Mouse (Mus musculus) kidney, postnatal 0 days (tissue): Measurements from ENCODE around the gene Ubap2. TPM values are rescaled to one million over a fixed set of nuclear protein-coding genes. Genes with fewer than 3 reads are reported as not detected.

Source experiments
- ATAC-seq: fragments of 200-750 bp; cut with Nextera tagmentation; replicated peaks from 2 replicates; pipeline ENCODE4 v1.8.0; 2017; ENCODE audit warnings: low read depth, moderate number of reproducible peaks, moderate TSS enrichment, moderate library complexity; ENCODE audit not compliant: low FRiP score
- DNase-seq: peaks from one replicate; pipeline ENCODE4 v3.0.0-alpha.2; 2016; ENCODE audit warnings: low spot score
- H3K27ac ChIP-seq: fragments of 300-500 bp; sonication (generic); 2 replicates; pipeline ENCODE4 v1.5.1; 2014; ENCODE audit warnings: mild to moderate bottlenecking
- H3K27me3 ChIP-seq: fragments of 300-500 bp; sonication (generic); 2 replicates; pipeline ENCODE4 v1.6.1; 2014; ENCODE audit warnings: low read length, mixed read lengths; ENCODE audit not compliant: insufficient read depth
- H3K36me3 ChIP-seq: fragments of 300-500 bp; sonication (generic); 2 replicates; pipeline ENCODE4 v1.6.1; 2014; ENCODE audit warnings: low read length, mixed read lengths; ENCODE audit not compliant: insufficient read depth
- H3K4me1 ChIP-seq: fragments of 300-500 bp; sonication (generic); replicated peaks from 2 replicates; pipeline ENCODE4 v1.6.1; 2014; ENCODE audit warnings: antibody characterized with exemption, low read length, mixed read lengths; ENCODE audit not compliant: insufficient read depth
- H3K4me2 ChIP-seq: fragments of 300-500 bp; sonication (generic); 2 replicates; pipeline ENCODE4 v1.6.1; 2014; ENCODE audit warnings: mild to moderate bottlenecking, low read length, moderate library complexity, mixed read lengths
- H3K4me3 ChIP-seq: fragments of 300-500 bp; sonication (generic); replicated peaks from 2 replicates; pipeline ENCODE4 v1.5.1; 2014; ENCODE audit warnings: low read depth, low read length
- H3K9ac ChIP-seq: fragments of 300-500 bp; sonication (generic); 2 replicates; pipeline ENCODE4 v1.6.1; 2014; ENCODE audit warnings: low read depth, low read length
- H3K9me3 ChIP-seq: fragments of 300-500 bp; sonication (generic); replicated peaks from 2 replicates; pipeline ENCODE4 v1.6.1; 2016; ENCODE audit warnings: low read length, inconsistent platforms, mixed read lengths
- CTCF ChIP-seq: IDR thresholded peaks from 2 replicates; pipeline ENCODE4 v1.5.1; 2016; ENCODE audit warnings: antibody characterized with exemption, low read depth, mild to moderate bottlenecking, moderate library complexity
- WGBS: fragments of 180-500 bp; shearing (Covaris S2); extraction: QIAGEN DNeasy Blood & Tissue Kit; methylation state at CpG from one replicate; pipeline ENCODE4 v1.1.7; 2014; 5-methylcytosine and 5-hydroxymethylcytosine counted together
- polyA plus RNA-seq: library from polyadenylated mRNA; unstranded; fragments of >200 nt; fragmentation: Nextera tagmentation; extraction: Ambion mirVana; gene quantifications from 2 replicates; pipeline ENCODE4 v1.2.1, GENCODE M21; 2015

Ubap2 gene
- polyA plus RNA-seq, 1 experiment from 2014 or later: 37.6 TPM

GRCm38 (mm10) chr4:41295507-41295906 is 20.6 kb upstream of the Ubap2 start:
- H3K9ac ChIP-seq: no peak overlapping the region
- no peak overlapping the region for H3K27ac ChIP-seq
- H3K36me3 ChIP-seq: peaks cover 88% of the 10 kb centered on the region
- H3K4me2 ChIP-seq: no peak overlapping the region
- no peaks in the 10 kb centered on the region for H3K4me1 ChIP-seq
- DNase-seq (no peak), ATAC-seq (no peak)
- H3K9me3 ChIP-seq: no peaks in the 10 kb centered on the region
- WGBS: 88% methylated on average over 11 of the region's 11 CpGs
- no peak overlapping the region for H3K4me3 ChIP-seq
- TF ChIP-seq CTCF: no peak
- H3K27me3 ChIP-seq: no peaks in the 10 kb centered on the region

DNA sequence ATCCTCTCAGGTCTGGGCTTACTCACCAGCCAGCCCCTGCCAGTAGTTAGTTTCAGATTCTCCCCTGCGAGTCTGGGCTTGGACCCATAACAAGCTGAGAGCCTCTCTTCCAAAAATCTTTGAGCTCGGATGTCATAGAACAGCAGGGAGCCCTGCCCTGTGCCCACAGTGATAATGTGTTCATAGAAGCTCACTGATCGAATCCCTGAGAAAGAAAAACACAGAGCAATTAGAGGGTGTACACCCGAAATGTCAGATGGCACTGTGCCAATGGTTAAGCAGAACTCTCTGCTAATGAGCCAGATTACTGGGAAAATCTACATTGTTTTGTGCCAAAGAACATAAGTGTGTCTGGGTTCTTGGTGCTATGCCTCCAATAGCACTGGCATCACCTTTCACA is 19.0 kb upstream of the Ubap2 start:
- H3K36me3 ChIP-seq: peaks cover 76% of the 10 kb centered on the region
- H3K4me3 ChIP-seq: no peak overlapping the region
- no peaks in the 10 kb centered on the region for H3K27me3 ChIP-seq
- no peak overlapping the region for H3K27ac ChIP-seq
- WGBS: 84% methylated on average over 4 of the region's 4 CpGs
- no peak overlapping the region for H3K4me2 ChIP-seq
- no peak overlapping the region for H3K9ac ChIP-seq
- TF ChIP-seq CTCF: no peak
- no peaks in the 10 kb centered on the region for H3K4me1 ChIP-seq
- ATAC-seq (no peak), DNase-seq (no peak)
- H3K9me3 ChIP-seq: no peaks in the 10 kb centered on the region

- Histone ChIP-seq H3K9ac (no peak overlapping the region), H3K4me1 (no peaks in the 10 kb centered on the region), H3K9me3 (no peaks in the 10 kb centered on the region), H3K36me3 (peaks cover 42% of the 10 kb centered on the region), H3K27me3 (no peaks in the 10 kb centered on the region), H3K27ac (no peak overlapping the region), H3K4me3 (no peak overlapping the region), H3K4me2 (no peak overlapping the region)
- ATAC-seq (no peak), DNase-seq (no peak)
- WGBS: 68% methylated on average over 7 of the region's 7 CpGs
- no peak for TF ChIP-seq CTCF
These were observed 14.9 kb upstream of the Ubap2 start for GRCm38 (mm10) chr4:41289802-41290201.

GRCm38 (mm10) chr4:41286420-41286819 is 11.5 kb upstream of the Ubap2 start:
- no peak overlapping the region for H3K4me3 ChIP-seq
- no peaks in the 10 kb centered on the region for H3K4me1 ChIP-seq
- ATAC-seq (no peak), DNase-seq (peak; percentile 84)
- peak; percentile 86 for TF ChIP-seq CTCF
- no peak overlapping the region for H3K4me2 ChIP-seq
- H3K27ac ChIP-seq: no peak overlapping the region
- no peaks in the 10 kb centered on the region for H3K9me3 ChIP-seq
- no peak overlapping the region for H3K9ac ChIP-seq
- H3K36me3 ChIP-seq: peaks cover 10% of the 10 kb centered on the region
- WGBS: 13% methylated on average over 3 of the region's 3 CpGs
- H3K27me3 ChIP-seq: no peaks in the 10 kb centered on the region

DNA sequence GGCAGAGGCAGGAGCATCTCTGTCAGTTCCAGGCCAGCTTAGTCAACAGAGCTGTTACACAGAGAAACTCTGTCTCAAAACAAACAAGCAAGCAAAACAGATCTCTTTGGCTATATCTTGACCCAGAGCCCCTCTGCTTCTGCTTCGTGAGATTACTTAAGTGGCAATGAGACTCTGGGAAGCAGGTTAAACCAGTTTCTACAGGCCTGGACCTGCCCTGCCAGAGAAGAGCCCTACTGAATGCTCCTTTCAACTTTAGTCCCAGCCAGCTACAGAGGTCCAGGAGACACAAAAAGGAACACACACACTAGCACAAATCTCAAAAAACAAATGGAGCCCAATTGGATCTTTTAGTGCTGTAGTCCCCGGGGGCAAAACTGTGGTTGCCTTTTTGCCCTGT is 9.1 kb upstream of the Ubap2 start:
- H3K9ac ChIP-seq: no peak overlapping the region
- H3K4me2 ChIP-seq: no peak overlapping the region
- WGBS: 68% methylated on average over 2 of the region's 2 CpGs
- no peak overlapping the region for H3K27ac ChIP-seq
- H3K9me3 ChIP-seq: no peaks in the 10 kb centered on the region
- DNase-seq (no peak), ATAC-seq (no peak)
- H3K36me3 ChIP-seq: no peaks in the 10 kb centered on the region
- no peaks in the 10 kb centered on the region for H3K27me3 ChIP-seq
- no peaks in the 10 kb centered on the region for H3K4me1 ChIP-seq
- H3K4me3 ChIP-seq: no peak overlapping the region
- TF ChIP-seq CTCF: no peak

DNA sequence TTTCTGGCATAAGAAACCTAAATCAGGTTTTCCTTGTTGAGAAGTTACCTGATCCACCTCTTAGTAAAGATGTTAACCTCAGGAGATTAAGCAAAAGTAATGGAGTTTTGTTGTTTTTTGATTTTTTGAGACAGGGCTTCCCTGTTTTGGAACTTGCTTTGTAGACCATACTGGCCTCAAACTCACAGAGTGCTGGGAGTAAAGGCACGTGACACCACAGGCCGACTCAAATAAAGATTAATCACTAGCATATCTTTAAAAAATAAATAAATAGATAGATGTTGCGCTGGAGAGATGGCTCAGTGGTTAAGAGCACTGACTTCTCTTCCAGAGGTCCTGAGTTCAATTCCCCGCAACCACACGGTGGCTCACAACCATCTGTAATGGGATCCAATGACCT is 983 bp upstream of the Ubap2 start:
- H3K9ac ChIP-seq: peak overlapping the region; percentile 83
- H3K4me2 ChIP-seq: peak overlapping the region; percentile 90
- H3K27me3 ChIP-seq: no peaks in the 10 kb centered on the region
- DNase-seq (no peak), ATAC-seq (no peak)
- H3K36me3 ChIP-seq: no peaks in the 10 kb centered on the region
- H3K27ac ChIP-seq: peak overlapping the region; percentile 91
- H3K4me3 ChIP-seq: peak overlapping the region; percentile 89
- WGBS: 76% methylated on average over 5 of the region's 5 CpGs
- H3K9me3 ChIP-seq: no peaks in the 10 kb centered on the region
- TF ChIP-seq CTCF: no peak
- peaks cover 20% of the 10 kb centered on the region for H3K4me1 ChIP-seq

DNA sequence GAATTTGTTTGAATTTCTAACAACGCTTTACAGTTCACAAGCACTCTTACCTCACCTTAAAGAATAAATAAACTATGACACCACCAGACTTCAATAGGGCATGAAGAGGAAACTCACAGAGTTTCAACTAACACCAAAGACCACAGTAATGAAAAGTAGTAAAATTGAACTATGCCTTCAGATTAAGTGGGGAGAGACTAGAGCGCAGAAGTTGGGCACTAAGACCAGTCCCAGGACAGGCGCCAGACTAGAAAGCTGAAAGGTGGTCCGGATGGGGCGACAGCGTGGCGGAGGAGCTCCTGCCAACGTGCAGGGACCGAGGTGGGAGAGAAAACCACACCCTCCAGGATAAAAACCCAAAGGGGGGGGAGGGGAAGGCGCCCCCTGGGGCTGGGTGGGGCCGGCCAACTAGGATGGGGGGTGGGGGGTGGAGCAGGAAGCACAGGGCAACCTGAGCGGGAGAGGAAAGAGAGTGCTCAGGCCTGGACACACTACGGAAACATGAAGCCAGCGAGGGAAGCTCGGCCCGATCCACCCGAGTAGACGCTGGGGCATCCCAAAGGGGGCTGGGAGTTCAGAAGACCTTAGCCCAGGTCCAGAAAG is 466 bp downstream of the Ubap2 start:
- TF ChIP-seq CTCF: no peak
- Histone ChIP-seq H3K27ac (peak overlapping the region; percentile 91), H3K4me3 (peak overlapping the region; percentile 89), H3K9me3 (no peaks in the 10 kb centered on the region), H3K4me1 (peaks cover 20% of the 10 kb centered on the region), H3K9ac (peak overlapping the region; percentile 83), H3K4me2 (peak overlapping the region; percentile 90), H3K36me3 (no peaks in the 10 kb centered on the region), H3K27me3 (no peaks in the 10 kb centered on the region)
- ATAC-seq (peak; percentile 52), DNase-seq (peak; percentile 21)
- WGBS: under 1% methylated on average over 15 of the region's 18 CpGs
